16 mouse cellular contexts compared by ENCODE assay signal in genomic region chr19:56701404-56702033, GRCm38 (mm10). TPM values are rescaled to one million over a fixed set of nuclear protein-coding genes. Genes with fewer than 3 reads are reported as not detected.
DNase-seq lines count a peak whose midpoint lies in the region; ATAC-seq lines count a peak whose summit lies in the region.
"Had no signal": no experiment of that assay in that cellular context is flagged by ENCODE, and none has a peak within 500 bp of the region (broad histone marks: within the 10 kb centered on the region; RNA-seq: fewer than 3 reads in every experiment).

No protein-coding gene starts in this region.

- H3K4me3 ChIP-seq in heart, embryonic 12.5 days, result no peak overlapping the region
- no peak overlapping the region for H3K4me3 ChIP-seq in heart, embryonic 11.5 days (ENCODE audit: low read depth, low read length)
- H3K4me3 ChIP-seq in kidney, embryonic 15.5 days (replicated peaks), result no peak overlapping the region
- H3K4me3 ChIP-seq: forebrain, embryonic 13.5 days; hindbrain, embryonic 15.5 days; limb, embryonic 10.5 days; liver, embryonic 13.5 days; neural tube, embryonic 15.5 days had no signal

- no peak for ATAC-seq in heart, embryonic 12.5 days (ENCODE audit: insufficient number of reproducible peaks, low FRiP score)
- no peak for ATAC-seq in heart, embryonic 11.5 days (replicated peaks; ENCODE audit: insufficient number of reproducible peaks, low FRiP score, low TSS enrichment)
- ATAC-seq in kidney, embryonic 15.5 days (replicated peaks; ENCODE audit: low FRiP score), result no peak
- ATAC-seq: forebrain, embryonic 13.5 days had no signal

- 65% methylated on average over 8 of the region's 8 CpGs for WGBS in heart, embryonic 12.5 days
- WGBS in heart, embryonic 11.5 days (ENCODE audit: insufficient replicate concordance), result 73% methylated on average over 8 of the region's 8 CpGs
- 72% methylated on average over 8 of the region's 8 CpGs for whole genome bisulfite sequencing in kidney, embryonic 15.5 days

- H3K27me3 ChIP-seq in heart, embryonic 12.5 days (replicated peaks), result no peaks in the 10 kb centered on the region
- H3K27me3 ChIP-seq in heart, embryonic 11.5 days (ENCODE audit: control insufficient read depth, insufficient read depth, low read length), result no peaks in the 10 kb centered on the region
- H3K27me3 ChIP-seq in kidney, embryonic 15.5 days, result 0 out of 2 replicates have a peak, but pooled peaks cover 3% of the 10 kb centered on the region
- H3K27me3 ChIP-seq: forebrain, embryonic 13.5 days; hindbrain, embryonic 15.5 days; liver, embryonic 13.5 days; neural tube, embryonic 15.5 days had no signal

- peaks cover 43% of the 10 kb centered on the region for H3K4me1 ChIP-seq in heart, embryonic 12.5 days (replicated peaks)
- H3K4me1 ChIP-seq in heart, embryonic 11.5 days (ENCODE audit: control insufficient read depth, insufficient read depth, low read length), result peaks cover 22% of the 10 kb centered on the region
- peaks cover 17% of the 10 kb centered on the region for H3K4me1 ChIP-seq in kidney, embryonic 15.5 days

- H3K9me3 ChIP-seq in heart, embryonic 12.5 days (replicated peaks), result 0 out of 2 replicates have a peak, but pooled peaks cover 3% of the 10 kb centered on the region
- H3K9me3 ChIP-seq in heart, embryonic 11.5 days (replicated peaks; ENCODE audit: control insufficient read depth, low read length), result no peaks in the 10 kb centered on the region
- H3K9me3 ChIP-seq in kidney, embryonic 15.5 days (replicated peaks), result no peaks in the 10 kb centered on the region
- H3K9me3 ChIP-seq: forebrain, embryonic 13.5 days; G1E; hindbrain, embryonic 15.5 days; limb, embryonic 10.5 days; liver, embryonic 13.5 days; neural tube, embryonic 15.5 days had no signal

- DNase-seq in kidney, postnatal 14 days, result peak; percentile 31
- peak; percentile 31 for DNase-seq in adrenal gland, postnatal 25 days
- peak; percentile 40 to 62 for DNase-seq in cerebellum, postnatal 14 days
- DNase-seq in gastrocnemius, postnatal 4 days (ENCODE audit: low spot score in 2 of 2), result no peak
- DNase-seq: embryo, embryonic 11 days; liver, embryonic 13.5 days; thymus, adult 2 months had no signal

- no peak overlapping the region for H3K9ac ChIP-seq in heart, embryonic 12.5 days
- no peak overlapping the region for H3K9ac ChIP-seq in heart, embryonic 11.5 days (ENCODE audit: low read depth, low read length)
- no peak overlapping the region for H3K9ac ChIP-seq in kidney, embryonic 15.5 days
- H3K9ac ChIP-seq: forebrain, embryonic 13.5 days; hindbrain, embryonic 15.5 days; liver, embryonic 13.5 days; neural tube, embryonic 15.5 days had no signal

- H3K27ac ChIP-seq in heart, embryonic 12.5 days (ENCODE audit: poor library complexity, severe bottlenecking), result 0 out of 2 replicates have a peak overlapping the region, but pooled peaks have one; percentile 5
- H3K27ac ChIP-seq in heart, embryonic 11.5 days (ENCODE audit: low read depth, low read length), result no peak overlapping the region
- no peak overlapping the region for H3K27ac ChIP-seq in kidney, embryonic 15.5 days
- H3K27ac ChIP-seq: forebrain, embryonic 13.5 days; hindbrain, embryonic 15.5 days; limb, embryonic 10.5 days; liver, embryonic 13.5 days; neural tube, embryonic 15.5 days had no signal

- 0 out of 2 replicates have a peak overlapping the region, but pooled peaks have one; percentile 6 for H3K4me2 ChIP-seq in heart, embryonic 12.5 days
- H3K4me2 ChIP-seq in heart, embryonic 11.5 days, result no peak overlapping the region
- H3K4me2 ChIP-seq in kidney, embryonic 15.5 days, result no peak overlapping the region
- H3K4me2 ChIP-seq: forebrain, embryonic 13.5 days; hindbrain, embryonic 15.5 days; liver, embryonic 13.5 days; neural tube, embryonic 15.5 days had no signal

- H3K36me3 ChIP-seq in heart, embryonic 12.5 days, result no peaks in the 10 kb centered on the region
- H3K36me3 ChIP-seq in heart, embryonic 11.5 days (ENCODE audit: control insufficient read depth, insufficient read depth, low read length), result no peaks in the 10 kb centered on the region
- no peaks in the 10 kb centered on the region for H3K36me3 ChIP-seq in kidney, embryonic 15.5 days
- H3K36me3 ChIP-seq: G1E; hindbrain, embryonic 15.5 days; limb, embryonic 10.5 days; liver, embryonic 13.5 days; neural tube, embryonic 15.5 days had no signal

RNA-seq across cellular contexts. Expression of gene Adrb1, which starts 20.5 kb away (rescaled TPM):
- 3.9 and 4.2 TPM in 2 replicates for polyA plus RNA-seq in heart, embryonic 12.5 days (2016; fragmentation: Nextera tagmentation; extraction: Ambion mirVana)
- 1.5 and 1.8 TPM in 2 replicates for polyA plus RNA-seq in heart, embryonic 11.5 days (2014; fragmentation: Nextera tagmentation; extraction: Ambion mirVana)
- polyA plus RNA-seq in kidney, embryonic 15.5 days (2015; fragmentation: Nextera tagmentation; extraction: Ambion mirVana), result 0.23 and 0.36 TPM in 2 replicates
- 2.6 and 4.2 TPM in 2 replicates for total RNA-seq in adrenal gland, postnatal 25 days (2021)
- 1 to 10 TPM; 1.4 to 1.9 TPM for total RNA-seq in gastrocnemius, postnatal 4 days (2021)
- total RNA-seq: granulocyte monocyte progenitor cell, adult 5-6 weeks had no signal
- polyA plus RNA-seq: G1E had no signal

Comparison
In these comparisons a context has a peak if more than half of its experiments do, and no peak if none do; other contexts are left out.
1. DNase-seq: peak in kidney, postnatal 14 days (single experiment), adrenal gland, postnatal 25 days (single experiment) and cerebellum, postnatal 14 days (2 of 2); none in gastrocnemius, postnatal 4 days (0 of 2).